Mouse (Mus musculus) gastrocnemius, postnatal 36 days (tissue): Measurements from ENCODE around the gene Apc2. TPM values are rescaled to one million over a fixed set of nuclear protein-coding genes. Genes with fewer than 3 reads are reported as not detected.
A peak's percentile ranks its signal among the peaks of the same experiment; 100 is the strongest.

Experiments used
- DNase-seq, 2 experiments: peaks; one replicate each; pipeline ENCODE4 v3.0.0; 2022
- intact Hi-C: fragments of 180-260 bp; cut with DNase I; formaldehyde crosslinking; loops from one replicate; pipeline ENCODE4 v1.15.1; 2025
- total RNA-seq, 2 experiments: library from RNA; stranded (reverse); gene quantifications; 2 replicates each; pipeline ENCODE4 v1.2.3; 2021

The Apc2 gene
- total RNA-seq, 2 experiments from 2014 or later: 0.54 to 0.57 TPM

GRCm38 (mm10) chr10:80292251-80293146, 3.3 kb upstream of the Apc2 start, which contains the start of gene Rps15:
Rps15 (plus strand) TSS chr10:80292453.
- peak; percentile 89 to 92 for DNase-seq
- intact Hi-C loops: no loop called here

GRCm38 (mm10) chr10:80293325-80293724, 2.5 kb upstream of the Apc2 start:
- intact Hi-C loops: no loop called here
- DNase-seq: no peak

- intact Hi-C loops: no loop called here
- DNase-seq: no peak
These were observed 1.5 kb upstream of the Apc2 start for GRCm38 (mm10) chr10:80294311-80294710.

- intact Hi-C loops: loop anchor here (1.0 kb wide), 2 partner anchors 54 to 79 kb away; no protein-coding TSS in a partner anchor
These were observed 931 bp upstream of the Apc2 start for GRCm38 (mm10) chr10:80294788-80295303.

GRCm38 (mm10) chr10:80296824-80297223, 1.0 kb downstream of the Apc2 start:
- DNase-seq: no peak
- intact Hi-C loops: no loop called here

More at GRCm38 (mm10) chr10:80294788-80295303, 931 bp upstream of the Apc2 start:
- no peak for DNase-seq

- intact Hi-C loops: no loop called here
- DNase-seq: no peak
These were observed 1.9 kb downstream of the Apc2 start for GRCm38 (mm10) chr10:80297526-80298133.

GRCm38 (mm10) chr10:80298571-80299281, 2.9 kb downstream of the Apc2 start:
- no peak for DNase-seq
- intact Hi-C loops: no loop called here

GRCm38 (mm10) chr10:80299301-80299700, 3.5 kb downstream of the Apc2 start:
- intact Hi-C loops: no loop called here
- DNase-seq: no peak

- intact Hi-C loops: no loop called here
- DNase-seq: no peak
These were observed 4.0 kb downstream of the Apc2 start for GRCm38 (mm10) chr10:80299824-80300223.

- intact Hi-C loops: no loop called here
- no peak for DNase-seq
These were observed 5.0 kb downstream of the Apc2 start for GRCm38 (mm10) chr10:80300672-80301181.

- intact Hi-C loops: no loop called here
- DNase-seq: no peak
These were observed 5.7 kb downstream of the Apc2 start for GRCm38 (mm10) chr10:80301256-80302081.

GRCm38 (mm10) chr10:80302082-80302355, 6.2 kb downstream of the Apc2 start:
- DNase-seq: no peak
- intact Hi-C loops: no loop called here

- intact Hi-C loops: no loop called here
- DNase-seq: peak; percentile 74 to 84
These were observed 6.7 kb downstream of the Apc2 start for GRCm38 (mm10) chr10:80302471-80302881.

- intact Hi-C loops: no loop called here
- DNase-seq: no peak
These were observed 8.7 kb downstream of the Apc2 start for GRCm38 (mm10) chr10:80304458-80304857.

GRCm38 (mm10) chr10:80304862-80305261, 9.1 kb downstream of the Apc2 start:
- DNase-seq: no peak
- intact Hi-C loops: no loop called here

GRCm38 (mm10) chr10:80311560-80311959, 15.8 kb downstream of the Apc2 start:
- intact Hi-C loops: no loop called here
- no peak for DNase-seq

GRCm38 (mm10) chr10:80312586-80313504, 17.1 kb downstream of the Apc2 start:
- intact Hi-C loops: no loop called here
- no peak for DNase-seq

- intact Hi-C loops: no loop called here
These were observed 17.9 kb downstream of the Apc2 start for GRCm38 (mm10) chr10:80313627-80314201.

More at GRCm38 (mm10) chr10:80313627-80314201, 17.9 kb downstream of the Apc2 start:
- no peak for DNase-seq
